Mouse (Mus musculus) layer of hippocampus, adult 11-12 months (tissue): Measurements from ENCODE around the gene Hspb6.

Experiments
- DNase-seq: peaks from one replicate; pipeline ENCODE4 v3.0.0; 2022; ENCODE audit warnings: low spot score

Gene Hspb6

DNA sequence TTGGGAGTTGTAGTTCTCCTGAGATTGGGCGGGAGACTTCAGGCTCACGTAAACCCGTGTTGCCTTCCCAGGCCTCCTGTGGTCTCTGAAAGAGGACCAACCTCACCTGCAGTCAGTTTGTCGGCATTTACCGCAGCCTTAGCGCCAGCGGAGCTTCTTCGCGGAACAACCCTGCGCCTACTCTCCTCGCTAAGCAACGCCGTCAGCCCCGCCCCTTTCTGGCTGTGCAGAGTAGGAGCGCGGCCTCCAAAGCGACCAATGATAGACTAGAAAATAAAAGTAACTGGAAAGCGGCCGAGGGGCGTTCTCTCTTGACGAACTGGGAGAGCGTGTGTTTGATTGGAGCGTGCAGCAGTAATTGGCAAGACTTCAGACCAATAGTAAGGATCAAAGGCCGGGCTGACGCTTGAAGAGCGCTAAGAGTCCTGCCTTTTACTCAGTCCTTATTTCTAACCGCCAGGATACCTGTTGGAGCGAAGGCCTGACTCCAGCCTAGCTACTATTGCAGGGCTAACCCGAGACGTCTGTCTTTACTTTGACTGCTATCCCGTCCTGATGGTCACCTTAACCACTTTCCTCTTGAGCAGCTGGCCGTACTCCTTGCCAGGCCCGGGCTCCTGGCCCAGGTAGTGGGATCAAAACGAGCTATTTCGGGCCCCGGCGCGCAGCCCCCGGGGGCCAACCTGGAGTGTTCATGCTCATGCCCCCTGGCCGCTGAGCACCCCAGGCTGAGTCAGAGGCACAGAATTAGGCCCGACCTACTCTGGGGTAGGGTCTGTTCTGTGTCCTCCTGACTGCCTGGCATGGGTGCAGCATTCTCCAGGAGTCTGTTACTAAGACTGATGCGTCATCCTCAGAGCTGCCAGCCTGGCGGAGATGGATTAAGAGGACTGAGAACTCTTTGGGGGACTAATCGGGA is at the start of gene Hspb6, which contains the start of gene Proser3:
TSS of gene Hspb6 (plus strand) at position 77 of the 919 bp plus-strand sequence.
TSS of gene Proser3 (minus strand) at position 198 of the 919 bp plus-strand sequence.
- peak; percentile 99 for DNase-seq

DNA sequence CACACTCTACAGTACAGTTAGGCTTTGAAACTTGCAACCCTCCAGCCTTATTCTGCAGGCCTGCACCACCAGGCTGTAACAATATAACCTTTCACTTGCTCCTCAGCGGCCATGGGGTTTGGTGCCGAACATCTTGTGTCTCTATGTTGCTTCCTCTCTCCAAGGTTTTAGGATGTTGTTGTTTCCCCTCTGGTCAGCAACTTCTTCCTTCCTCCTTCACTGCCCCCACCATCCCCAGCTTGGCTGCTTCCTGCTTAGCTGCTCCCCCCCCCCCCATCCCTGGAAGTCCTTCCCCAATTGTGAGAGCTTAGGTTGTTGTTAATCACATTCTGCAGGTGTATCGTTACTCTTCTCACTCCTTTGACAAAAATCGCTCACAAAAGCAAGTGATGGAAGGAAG is 43.9 kb upstream of the Hspb6 start:
- DNase-seq, result no peak

DNA sequence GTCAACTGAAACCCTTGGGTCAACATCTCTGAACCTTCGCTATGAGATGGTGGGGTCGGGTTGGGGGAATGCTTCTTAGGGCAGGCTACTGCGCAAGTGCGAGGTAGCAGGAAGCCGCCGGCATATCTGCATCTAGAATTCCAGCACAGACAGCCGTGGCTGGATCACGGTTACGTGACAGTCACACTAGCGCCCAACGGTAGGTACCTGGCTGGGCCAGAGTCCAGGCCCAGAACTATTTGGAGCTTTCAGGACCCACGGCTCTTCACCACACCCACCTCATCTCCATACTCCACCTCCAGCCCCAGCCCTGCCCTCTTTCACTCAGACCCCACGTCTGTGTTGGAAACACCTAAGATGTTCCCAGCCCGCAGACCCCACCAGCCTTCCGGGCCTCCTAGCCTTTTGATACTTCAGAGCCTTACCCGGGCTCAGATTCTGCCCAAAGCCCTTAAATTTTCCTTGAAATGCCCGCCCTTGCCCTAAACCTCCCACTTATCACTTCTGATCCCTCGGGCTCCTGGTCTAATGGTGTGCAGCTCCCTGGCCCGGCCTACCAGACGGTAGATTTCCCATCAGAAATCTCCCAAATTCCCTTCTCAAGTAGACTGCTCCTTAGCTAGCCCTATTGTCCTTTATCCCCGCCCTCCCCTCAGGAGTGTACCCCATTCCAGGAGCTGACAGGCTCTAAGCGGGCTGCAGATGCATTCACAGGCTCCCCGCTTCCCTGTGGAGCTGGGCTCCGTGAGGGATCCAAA is 36.8 kb upstream of the Hspb6 start:
- DNase-seq, result no peak

DNA sequence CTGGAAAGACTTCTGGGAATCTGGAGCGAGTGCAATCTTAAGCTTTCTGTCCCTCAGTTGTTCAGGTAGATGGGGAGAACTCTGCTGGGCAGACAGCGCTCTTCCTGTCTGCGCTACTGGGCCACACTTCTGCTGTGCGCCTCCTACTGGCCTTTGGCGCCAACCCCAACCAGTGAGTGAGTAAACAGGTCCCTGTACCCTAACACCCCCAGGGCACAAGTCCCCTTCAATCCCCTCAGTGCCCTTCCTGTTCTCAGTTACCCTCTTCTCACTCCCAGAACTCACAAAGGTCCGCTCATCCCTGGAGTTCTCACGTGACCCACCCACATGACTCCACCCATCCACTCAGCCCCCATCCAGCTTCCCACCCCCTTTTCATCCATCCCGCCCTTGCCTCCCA is 33.7 kb upstream of the Hspb6 start:
- DNase-seq, result no peak

DNA sequence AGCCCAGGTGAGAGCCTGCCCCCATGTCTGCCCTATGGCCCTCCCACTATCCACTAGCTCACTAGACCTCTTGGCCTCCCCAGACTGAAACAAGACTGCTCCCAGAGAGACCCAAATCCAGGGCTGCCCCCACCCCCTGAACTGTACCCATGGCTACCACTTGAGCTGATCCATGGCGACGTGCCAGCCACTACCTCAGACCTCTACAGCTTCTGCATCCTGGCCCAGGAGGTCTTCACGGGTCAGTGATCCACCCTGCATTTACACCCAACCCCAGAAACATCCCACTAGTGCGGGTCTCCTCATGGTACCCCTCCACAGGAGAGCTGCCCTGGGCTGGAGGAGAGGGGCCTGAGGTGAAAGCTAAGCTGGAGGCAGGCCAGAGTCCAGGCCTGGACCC is 31.6 kb upstream of the Hspb6 start:
- DNase-seq, result no peak

DNA sequence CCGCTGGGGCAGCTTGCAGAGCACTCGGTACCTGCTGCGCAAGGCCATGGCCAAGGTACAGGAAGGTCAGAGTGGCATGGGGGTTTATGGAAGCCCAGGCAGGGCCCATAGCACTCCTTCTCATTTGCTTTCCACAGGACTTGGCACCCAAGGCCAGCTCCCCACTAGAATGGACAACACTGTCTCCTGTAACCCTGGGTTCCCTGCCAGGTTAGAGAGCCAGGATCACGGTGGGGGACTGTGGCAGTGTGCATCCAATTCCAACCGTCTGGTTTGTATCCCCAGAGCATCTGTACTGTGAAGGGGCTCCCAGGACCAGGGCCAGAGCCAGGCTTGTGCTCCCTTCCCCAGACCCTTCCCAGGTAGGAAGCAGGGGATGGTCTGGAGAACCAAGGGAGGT is 31.1 kb upstream of the Hspb6 start:
- DNase-seq, result no peak

DNA sequence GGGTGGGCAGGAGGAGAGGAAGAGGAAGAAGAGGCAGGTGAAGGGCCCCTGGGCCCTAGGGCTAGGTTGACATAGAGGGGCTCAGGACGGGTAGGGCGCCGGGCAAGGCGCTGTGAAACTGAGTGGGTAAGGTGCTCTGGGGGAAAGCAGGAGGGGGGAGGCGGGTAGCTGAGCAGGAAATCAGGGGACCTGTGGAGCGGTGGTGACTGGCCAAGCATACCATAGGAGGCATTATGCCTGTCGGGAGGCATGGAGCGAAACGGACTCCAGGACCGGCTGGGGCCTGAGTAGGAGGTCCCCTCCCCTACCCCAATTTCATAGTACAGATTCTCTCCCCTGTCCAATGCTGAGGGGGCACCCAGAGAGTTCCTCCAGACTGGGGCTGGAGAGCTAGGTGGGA is 29.1 kb upstream of the Hspb6 start:
- no peak for DNase-seq

DNA sequence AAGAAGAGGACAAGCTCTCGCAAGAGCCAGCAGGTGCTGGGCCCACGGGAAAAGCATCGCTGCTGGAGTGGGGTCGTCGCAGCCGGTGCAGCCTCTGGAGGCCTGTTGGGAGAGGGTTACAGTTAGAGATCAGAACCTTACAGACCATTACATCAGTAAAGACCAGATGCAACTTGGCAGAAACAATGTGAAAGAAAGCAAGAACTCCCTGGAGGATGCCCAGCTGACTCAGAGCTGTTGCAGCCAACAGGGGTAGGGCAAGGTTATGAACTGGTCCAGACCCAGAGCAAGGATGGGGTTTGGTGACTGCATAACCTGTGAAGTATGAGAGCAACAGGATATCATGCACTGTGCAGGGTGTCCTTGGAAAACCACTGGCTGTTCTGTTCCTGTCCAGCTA is 27.5 kb upstream of the Hspb6 start:
- no peak for DNase-seq

DNA sequence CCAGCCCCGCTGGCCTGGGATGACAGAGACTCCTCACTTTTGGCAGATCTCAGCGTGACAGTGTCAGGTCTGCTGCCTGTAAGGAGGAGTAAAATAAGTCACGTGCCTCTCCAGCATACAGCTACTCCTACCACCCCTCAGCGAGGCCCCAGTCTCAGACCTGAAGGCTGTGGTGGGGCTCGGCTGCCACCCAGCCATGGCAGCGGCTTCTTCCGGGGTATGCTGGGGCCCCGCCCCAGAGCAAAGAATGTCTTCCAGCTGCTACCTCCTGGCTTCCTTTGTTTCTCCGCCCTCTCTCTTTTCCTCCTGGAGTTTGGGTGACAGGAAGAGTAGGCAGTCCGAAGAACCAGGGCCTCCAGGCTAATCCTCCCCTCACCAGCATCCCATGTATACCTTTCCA is 26.0 kb upstream of the Hspb6 start:
- DNase-seq, result no peak

DNA sequence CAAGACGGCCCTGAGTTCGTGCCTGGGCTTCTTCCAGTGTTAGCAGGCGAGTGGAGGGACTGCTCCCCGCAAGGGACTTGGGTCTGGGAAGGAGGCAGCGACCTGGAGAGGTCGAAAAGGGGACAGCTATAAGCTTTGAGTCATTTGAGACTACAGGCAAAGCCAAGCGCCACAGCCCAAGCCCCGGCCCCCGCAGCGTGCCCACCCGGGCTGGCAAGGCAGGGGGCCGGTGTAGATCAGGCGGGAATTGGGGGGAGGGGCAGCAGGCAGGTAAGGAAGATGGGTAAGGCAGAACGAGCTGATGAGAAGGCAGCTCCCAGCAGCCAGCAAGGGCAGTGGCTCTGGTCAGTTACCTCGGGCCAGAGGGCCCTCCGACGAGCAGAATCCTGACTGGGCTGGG is 25.6 kb upstream of the Hspb6 start:
- no peak for DNase-seq

DNA sequence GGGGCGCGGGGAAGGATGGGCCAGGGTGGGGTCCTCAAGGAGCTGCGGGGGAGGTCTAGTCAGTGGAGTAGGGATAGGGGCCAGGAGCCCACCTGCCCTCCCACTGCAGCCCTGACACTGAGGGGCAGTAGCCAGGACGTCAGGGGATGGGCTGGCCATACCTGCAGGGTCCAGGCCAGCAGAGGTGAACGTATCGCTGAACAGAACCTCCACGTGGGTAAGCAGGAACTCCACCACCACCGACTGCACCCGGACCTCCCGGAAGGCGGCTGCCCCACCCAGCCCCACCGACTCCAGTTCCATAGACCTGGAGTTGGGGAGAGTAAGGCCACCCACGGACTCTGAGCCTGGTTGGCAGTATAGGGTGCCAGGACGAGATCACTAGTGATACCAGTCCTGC is 25.0 kb upstream of the Hspb6 start:
- DNase-seq, result no peak

DNA sequence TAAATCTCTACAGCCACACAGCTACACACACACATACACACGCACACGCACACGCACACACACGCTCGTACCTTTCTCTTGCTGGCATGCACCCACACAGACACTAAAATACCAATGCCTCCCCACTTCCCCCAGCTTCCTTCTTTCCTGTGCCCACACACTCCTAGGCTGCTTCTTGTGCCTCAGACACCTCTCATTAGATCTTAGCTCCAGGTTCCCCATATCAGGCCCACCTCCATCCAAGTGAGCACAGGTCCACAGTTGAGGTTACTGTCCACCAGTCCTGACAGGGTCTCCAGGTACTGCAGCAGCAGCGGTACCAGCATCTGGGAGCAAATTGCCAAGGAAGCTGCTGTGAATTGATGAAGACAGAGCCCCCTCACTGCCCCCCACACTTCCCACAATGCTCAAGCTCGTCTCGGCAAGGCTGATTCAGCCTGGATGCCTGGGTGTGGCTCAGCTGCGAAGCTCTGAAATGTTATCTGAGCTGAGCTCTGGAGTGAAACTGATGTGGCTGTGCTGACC is 20.6 kb upstream of the Hspb6 start:
- peak; percentile 46 for DNase-seq

DNA sequence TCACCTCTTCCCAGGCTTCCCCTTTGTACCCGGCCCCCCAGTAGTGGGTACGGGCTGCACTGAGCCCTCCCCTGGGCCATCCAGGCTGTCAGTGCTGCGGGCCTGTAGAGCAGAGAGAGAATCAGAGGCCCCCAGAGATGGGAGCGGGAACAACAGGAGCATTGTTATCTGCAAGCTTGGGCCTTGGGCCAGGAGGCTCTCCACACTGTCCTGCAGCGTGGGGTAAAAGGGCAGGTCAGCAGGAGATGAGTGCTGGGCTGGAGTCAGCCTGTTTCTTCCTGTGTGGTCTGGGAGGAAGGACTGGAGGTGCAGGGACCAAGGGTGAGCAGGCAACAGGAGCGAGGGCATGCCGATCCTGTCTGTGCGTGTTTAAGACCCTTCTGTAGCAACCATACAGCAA is 19.0 kb upstream of the Hspb6 start:
- peak; percentile 54 for DNase-seq

DNA sequence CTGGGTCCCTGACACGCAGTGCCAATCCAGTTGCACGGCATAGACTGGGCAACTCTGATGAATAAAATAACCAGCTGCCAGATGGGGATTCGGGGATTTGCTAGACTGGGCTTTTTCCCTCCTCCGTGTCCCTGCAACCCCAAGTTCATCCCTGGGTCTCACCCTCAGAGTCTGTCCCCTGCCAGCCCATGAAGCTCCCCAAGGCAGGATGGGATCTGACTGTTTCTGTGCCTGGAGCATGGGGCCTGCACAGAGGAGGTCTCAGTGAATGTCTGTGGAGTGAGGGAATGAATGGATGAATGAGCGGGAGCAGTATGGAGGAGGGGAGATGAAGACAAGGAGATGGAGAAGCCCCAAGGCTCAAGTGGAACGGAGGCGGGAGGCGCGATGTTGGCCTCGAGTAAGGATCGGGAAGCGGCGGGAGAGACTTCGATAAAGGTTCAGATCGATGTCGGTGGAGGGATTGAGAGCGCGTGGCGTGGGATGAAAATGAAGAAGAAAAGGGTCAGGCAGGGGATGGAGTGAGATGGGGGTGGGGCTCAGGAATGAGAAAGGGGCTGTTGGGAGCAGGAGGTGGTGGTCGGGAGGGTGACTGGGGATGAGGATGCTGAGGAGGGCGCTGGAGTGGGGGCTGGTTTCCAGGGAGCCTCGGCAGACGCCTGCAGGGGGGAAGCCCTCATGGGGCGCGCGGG is 17.9 kb upstream of the Hspb6 start:
- no peak for DNase-seq

DNA sequence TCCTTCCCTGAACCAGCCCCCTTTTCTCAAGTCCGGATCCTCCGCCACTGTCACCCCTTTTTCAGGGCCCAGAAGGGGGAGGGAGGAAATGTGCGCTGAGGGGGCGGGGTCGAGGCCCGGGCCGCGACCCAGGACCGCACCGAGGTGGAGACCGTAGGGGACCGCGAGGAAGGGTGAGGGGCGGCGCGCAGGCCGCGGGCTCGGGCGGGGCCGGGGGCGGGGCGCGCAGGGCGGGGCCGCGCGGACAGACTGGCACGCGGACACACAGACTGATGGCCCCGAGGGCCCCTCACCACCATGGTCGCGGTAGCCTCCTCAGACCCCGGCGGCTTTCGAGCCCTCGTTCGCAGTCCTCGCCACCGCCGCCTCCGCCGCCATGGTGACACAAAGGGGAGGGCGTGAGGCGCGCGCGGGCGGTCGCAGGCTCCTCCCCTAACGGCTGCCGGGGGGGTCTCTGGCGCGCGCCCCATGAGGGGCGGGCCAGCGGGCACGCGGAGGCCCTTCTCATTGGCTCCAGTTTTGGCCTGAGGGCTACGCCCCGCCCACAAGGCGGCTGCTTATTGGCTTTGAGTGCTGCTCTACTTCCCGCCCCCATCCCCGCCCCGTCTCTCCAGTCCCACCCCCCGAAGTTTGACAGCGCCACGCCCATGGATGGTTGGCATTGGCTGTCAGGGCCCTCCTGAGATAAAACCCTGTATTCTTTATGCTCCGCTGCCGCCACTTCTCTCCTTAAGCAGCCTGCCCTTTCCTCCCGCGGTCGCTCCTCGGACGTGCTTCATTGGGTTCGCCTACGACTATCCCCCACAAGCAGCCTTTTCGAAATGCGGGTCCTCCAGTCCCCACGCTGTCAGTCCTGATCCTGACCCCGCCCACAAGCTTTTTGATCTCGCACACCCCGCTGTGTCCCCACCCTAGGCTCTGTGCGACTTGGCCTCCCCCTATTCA is 17.1 kb upstream of the Hspb6 start, which contains the start of gene Arhgap33:
TSS of gene Arhgap33 (minus strand) at position 428 of the 945 bp plus-strand sequence.
- DNase-seq, result peak; percentile 98

DNA sequence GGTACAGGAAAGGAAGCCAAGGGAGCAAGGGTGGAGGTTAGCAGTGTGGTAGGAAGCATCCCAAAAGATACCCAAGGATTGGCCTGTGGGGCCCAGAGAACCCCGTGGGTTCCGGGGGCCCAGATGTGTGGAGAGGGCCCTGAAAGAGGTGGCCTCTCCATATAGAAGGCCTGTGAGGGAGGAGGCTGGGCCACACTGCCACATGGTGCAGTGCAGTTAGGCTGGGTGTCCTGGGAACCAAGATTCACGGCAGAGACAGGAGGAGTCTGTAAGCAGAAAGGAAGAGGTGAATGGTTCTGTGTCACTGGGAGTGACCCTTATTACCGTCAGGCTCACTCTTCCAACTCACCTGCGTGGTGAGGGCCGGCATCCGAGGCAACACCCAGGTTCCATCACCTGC is 11.4 kb upstream of the Hspb6 start:
- DNase-seq, result no peak

DNA sequence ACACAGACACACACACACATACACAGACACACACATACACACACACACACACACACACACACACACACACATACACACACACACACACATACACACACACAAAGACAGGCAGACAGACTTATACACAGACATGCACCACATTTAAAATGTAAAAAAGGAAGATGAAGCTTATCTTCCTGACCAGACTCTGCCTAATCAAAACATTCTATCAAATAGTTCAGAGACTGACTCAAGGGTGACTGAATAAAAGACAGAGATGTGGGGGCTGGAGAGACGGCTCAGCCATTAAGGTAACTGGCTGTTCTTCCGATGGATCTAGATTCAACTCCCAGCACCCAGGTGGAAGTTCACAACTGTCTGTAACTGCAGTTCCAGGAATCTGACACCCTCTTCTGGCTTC is 7.7 kb upstream of the Hspb6 start:
- DNase-seq, result no peak

DNA sequence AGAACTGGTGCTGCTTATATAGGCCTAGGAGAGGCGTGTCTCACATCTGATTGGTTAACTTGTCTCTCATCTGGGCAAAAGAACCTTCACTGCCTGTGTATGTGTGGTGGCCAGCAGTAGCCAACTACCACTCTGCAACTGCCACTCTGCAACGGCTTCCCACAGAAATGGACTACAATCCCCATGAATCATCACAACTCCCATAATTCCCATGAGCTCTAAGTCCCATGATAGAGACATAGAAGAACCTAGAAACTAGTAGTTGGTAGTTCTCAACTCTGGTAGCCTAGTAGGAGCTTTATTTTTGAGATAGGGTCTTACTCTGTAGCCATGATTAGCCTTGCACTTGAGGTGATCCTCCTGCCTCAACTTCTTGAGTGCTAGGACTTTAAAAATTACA is 2.1 kb upstream of the Hspb6 start:
- no peak for DNase-seq

DNA sequence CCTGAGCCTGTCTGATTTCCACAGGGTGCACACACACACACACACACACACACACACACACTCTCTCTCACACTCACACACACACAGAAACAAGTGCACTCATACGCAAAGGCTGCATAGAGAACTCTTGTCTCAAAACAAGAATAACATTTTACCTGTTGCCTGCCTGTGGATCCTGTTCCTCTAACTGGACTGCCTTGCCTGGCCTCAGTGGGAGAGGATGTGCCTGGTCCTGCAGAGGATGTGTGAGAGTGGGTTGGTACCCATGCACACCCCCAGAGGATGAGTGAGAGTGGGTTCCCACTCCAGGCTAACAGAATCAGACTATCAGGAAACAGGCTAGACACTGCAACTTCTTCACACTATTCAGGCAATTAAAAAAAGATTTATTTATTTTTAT is 1.4 kb upstream of the Hspb6 start:
- no peak for DNase-seq

DNA sequence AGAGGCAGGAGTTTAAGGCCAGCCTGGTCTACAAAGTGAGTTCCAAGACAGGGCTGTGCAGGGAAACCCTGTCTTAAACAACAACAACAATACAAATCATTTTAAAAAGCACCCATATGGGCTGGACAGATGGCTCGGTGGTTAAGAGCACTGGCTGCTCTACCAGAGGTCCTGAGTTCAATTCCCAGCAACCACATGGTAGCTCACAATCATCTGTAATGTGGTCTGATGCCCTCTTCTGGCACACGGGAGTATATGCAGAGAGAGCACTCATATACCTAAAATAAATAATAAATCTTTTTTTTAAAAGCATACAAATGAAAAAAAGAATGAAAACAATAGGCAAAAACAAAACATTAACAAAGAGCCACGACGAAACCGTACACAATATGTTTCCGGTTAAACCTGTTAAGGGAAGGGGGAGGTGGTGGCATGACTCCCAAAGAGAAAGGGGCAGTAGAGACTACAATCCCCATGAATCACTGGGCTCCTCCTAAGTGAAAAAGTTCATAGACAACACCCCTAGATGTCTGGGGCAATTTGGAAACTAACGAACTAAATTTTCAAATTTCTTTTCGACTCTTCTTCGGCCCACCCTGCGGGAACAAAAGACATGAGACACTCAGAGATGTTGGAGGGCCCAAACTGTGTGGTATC is 405 bp upstream of the Hspb6 start:
- DNase-seq, result no peak
